Mouse (Mus musculus) spleen, postnatal 36 days (tissue): ENCODE results near the gene Cps1.

ENCODE experiments used
- DNase-seq, 2 experiments: peaks; one replicate each; pipeline ENCODE4 v3.0.0; 2022; ENCODE audit warnings: low spot score in 2 of 2, mixed read lengths in 1 of 2

The Cps1 gene

DNA sequence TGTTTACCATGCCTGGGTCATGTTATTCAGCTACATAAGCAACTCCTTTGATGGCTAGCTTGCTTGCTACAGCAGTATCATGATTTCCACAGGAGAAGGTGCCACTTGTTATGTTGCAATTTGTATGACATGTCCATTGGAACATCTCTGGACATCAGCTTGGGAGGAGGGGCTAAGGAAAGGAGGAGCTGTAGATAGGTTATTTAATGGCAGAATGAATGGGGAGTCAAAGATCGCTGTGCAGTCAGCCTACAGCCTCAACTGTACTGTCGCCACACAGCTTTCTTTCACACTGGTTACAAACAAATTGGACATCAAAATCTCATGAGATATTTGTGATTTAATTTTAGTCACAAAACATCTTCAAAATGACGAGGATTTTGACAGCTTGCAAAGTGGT lies at the start of gene Cps1:
TSS of gene Cps1 (plus strand) at position 230 of the 400 bp plus-strand sequence.
- DNase-seq: no peak

DNA sequence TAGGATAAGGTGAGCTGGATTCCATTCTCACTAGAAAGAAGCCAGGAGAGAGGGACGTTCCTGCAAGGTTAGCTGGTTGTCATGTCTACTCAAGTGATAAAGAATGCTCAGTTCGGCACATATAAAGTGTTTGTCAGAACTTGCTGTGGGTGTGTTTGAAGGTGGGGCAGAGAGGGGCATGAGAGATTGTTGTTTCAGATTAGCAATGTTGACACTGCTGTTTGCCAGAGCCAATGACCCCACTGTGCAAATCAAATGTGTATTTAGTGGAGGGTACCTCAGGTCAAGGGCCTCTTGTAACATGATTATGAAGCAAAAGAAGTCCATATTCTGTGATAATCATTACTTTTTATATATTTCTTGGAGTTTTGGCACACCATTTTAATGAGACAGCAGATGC lies 45.1 kb upstream of the Cps1 start:
- no peak for DNase-seq

DNA sequence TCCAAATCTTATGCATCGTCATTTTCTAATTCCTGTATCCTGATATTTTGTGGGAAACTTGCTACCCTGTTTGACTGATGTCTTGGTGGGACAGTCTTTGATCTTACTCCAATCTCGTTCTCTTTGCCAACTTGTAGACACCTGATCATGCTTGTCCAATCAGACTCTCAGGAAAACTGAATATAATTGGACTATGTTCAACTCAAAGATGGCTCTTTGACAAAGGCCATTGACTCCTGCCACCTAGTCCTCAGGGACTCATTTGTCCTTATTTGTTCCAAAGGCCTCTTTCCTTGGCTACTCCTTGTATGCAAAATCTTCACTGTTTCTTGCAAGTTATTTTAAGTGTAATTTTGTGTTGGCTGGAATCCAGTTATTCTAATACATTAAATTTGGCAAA lies 44.2 kb upstream of the Cps1 start:
- DNase-seq: no peak

DNA sequence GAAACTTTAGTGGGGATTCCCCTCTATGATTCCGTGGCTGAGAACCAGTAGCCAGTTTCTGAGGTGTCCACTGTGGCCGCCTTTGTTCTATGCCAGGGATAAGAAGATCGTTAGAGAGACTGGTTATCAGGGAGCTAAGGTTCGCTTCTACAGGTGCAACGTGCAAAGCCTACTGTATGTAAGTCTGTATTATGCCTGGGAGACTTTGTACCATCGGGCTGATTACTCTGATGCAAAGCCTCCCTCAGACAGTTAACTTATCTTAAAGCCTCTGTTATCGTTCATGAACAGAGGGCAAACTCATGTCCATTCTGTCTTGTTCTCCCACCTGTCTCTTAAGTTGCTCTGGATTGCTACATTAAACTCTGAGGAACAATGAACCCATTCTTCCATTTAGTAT lies 43.7 kb upstream of the Cps1 start:
- no peak for DNase-seq

DNA sequence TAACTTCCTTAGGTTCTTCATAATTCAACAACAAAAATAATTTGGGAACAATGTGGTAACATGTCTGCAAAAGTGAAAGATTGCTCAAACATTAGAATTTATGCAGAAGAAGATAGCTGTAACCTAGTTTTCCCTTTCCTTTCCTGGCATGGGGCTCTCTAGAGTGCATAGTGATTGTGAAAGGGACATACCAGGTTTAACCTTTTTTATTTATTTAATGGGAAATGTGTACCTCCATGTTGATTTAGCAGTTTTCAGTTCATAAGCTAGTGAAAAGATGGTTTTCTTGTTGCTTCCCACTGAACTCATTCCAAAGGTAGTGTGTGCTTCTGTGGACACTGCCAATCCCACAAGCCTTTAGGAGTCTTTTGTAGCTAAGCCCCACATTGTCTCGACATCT lies 30.4 kb upstream of the Cps1 start:
- DNase-seq: no peak

DNA sequence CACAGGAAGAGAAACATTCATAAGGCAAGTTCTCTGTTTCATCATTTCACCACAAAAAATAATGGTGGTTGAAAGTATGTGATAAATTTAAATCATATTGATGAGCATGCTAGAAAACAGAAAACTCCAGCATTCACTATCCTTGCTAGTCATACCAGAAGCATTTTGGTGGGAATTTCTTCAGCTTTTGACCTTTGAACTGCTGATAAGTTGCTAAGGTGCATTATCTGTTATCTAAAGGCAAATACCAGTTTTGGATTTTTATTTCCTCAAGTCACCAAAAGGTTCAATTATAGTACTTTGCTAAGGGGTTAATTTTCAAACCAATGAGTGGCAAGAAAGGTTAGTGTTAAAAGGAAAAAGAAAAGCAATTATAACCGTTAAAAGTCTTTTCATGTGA lies 23.6 kb upstream of the Cps1 start:
- DNase-seq: no peak

DNA sequence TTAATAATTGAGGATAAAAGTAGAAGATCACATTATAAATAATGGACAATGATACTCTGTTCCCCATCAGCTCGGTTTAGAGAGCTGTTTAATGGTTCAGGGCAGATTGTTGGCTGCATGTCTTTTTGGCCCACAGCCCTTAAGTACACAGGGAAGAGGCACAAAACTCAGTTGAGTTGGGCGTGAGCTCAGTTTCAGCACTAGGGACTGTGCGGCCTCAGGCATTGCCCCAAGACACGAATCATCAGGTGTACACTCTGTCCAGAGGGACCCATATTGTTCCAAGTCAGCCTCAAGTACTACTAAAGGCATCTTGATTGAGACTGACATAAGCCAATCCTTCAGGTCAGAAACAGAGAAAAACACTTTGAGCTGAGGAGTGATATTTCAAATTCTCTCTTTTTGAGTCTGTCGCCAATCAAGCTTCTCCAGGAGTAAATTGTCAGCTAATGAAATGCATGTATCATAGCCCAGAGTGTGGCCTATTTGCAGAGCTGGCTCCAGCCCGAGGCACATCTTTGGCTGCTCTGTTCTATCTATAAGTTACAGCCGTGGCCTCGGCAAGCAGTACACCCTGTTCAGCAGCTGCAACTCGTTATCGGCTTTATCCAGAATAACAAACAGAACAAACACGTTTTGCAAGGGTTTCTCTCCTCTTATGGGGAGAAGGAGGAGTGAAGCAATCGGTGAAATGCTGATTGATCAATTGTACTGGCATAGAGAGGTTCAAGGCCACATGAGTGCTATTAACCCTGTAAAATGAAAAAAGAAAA lies 19.2 kb upstream of the Cps1 start:
- no peak for DNase-seq

DNA sequence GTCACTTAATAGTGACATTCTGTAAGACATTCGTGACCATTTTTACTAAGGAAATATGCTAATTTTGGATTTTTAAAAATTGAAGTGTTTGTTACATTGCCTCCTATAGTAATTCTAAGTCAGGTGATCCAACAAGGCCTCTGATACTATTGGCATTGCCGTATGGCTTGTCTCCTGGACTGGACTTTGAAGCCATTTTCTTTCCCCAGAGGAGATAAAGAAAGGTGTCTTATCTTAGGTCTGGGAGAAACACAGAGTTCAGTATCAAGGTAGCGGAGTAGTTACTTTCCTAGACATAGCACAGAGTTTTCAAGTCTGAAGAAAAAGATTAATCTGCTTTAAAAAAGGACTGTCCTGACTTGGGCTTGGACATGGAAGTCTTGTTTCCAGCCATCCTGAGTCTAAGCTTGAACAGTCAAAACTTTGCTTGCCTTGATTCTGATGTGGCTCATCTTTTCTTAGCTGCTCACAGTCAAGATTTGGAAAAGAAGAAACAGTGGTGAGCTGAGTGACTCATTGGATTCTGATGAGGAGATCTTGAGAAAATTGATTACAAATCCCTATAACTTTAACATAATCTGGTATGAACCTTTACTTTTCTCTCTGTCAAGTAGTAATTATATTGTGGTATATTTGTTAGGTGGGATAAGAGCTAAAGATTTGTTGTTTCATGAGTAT lies 11.1 kb upstream of the Cps1 start:
- DNase-seq: no peak

DNA sequence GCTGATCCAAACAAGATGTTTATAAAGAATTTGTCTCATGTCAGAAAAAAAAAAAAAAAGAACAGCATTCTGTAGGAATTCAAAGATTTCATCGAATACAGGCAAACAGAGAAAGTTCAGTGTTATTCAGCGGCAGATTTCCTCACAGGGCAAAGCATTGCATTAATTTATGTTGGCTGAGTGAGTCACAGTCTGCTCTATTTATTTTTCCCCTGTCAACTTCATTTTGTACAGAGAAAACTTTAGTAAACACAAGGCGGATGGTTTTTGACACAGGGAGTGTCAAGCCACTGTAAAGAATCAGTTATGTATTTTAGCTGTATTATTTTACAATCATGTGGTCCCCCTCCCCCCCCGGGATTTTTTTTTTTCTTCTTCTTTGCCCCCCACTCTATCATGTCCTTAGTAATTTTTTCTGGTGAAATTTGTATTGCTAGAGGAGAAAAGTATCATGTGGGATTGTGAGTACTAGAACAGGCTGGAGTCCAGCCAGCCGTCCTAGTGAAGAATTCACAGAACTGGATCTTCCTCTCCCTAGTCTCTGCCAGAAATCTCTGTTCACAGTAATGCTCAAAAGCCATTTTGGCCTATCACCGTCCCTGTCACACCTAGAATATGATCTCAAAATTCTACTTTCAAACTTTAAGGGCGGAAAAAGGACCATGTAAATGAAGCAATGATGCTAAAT lies 9.3 kb upstream of the Cps1 start:
- DNase-seq: no peak

DNA sequence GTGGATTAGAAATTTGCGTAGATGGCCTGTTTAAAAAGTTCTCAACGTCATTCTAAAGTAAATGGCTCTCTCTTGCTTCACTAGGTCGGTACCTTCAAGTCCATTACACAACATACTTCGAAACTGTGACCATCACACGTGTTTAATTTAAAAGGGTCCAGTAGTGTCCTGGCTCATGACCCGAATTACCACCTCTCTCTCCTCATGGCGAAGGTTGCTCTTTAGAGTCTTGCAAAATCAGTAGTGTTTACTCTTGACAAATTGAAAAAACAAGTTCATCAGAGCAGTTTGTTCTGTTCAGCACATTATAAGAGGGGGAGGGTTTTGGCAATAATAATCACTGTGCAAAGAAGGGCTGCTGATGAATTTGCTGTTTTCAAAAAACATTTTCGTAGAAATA lies 6.3 kb upstream of the Cps1 start:
- no peak for DNase-seq

DNA sequence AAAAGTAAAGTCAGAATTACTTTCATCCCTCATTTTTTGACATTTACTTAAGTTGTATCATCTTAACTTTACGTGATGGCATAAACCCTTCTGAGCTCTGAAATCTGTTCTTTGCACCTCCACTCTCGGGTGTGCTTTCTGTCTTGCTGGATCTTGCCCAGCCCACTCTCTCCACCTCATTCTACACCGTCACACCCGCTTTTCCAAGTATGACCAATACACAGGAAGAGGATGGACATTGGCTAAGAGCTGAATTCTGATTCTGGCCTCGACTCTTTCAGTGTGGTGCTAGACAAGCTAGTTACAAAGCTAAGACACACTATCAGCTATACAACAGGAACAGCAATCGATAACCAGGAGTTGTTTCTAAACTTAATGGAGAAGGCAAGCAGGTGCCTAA lies 5.0 kb upstream of the Cps1 start:
- DNase-seq: no peak

DNA sequence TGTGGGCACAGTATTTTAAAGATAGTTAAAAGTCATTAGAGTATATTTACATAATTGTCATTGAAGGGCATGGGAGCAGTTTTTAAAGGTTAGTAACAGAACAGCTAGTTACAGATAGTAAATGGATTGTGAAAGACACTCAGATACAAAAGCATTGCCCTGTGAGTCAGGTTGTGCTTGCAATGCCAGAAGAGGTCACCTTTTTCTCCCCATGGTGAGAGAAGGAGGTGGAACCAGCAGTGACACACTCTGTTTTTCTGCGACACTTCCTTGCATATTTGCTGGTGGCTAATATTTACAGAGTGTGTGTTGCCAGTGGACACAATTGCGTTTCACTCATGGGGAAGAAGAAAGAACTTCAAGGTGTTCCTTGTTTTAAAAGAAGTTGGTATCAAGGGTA lies 2.6 kb downstream of the Cps1 start:
- DNase-seq: no peak

DNA sequence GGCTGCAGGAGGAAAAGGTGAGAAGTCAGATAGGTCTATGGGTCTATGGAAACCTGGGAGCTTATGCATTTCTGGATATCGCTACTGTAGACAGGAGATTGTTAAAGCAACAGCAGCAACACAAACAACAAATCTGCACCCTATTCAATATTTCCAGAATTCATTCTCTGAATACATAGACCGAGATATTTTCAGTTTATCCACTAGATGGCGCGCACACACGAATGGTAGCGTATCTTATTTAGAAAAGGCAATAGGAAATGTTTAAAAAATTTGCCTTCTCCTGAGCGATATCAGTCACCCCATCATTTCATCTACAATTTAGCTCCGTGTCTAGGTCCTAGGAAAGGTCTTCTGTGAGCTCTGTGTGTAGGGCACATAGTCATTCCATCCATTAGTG lies 21.1 kb downstream of the Cps1 start:
- no peak for DNase-seq

DNA sequence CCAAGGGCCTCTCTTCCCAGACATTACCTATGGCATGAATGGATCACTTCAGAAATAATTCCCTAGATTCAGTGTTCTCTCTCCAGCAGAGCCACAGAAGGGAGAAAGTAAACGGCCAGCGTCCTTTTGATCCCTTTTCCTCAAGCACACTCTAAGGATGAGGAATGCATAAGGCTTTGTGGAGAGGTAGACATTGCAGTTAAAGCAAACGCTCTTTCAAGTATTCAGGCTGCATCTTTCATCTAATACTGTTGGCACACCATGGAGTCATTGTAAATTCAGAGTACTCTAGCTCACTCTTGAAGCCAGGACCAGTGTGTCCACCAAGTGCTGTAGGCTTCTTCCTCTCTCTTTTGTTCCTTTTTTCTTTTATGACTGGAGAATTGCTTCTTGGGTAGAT lies 28.4 kb downstream of the Cps1 start:
- no peak for DNase-seq

DNA sequence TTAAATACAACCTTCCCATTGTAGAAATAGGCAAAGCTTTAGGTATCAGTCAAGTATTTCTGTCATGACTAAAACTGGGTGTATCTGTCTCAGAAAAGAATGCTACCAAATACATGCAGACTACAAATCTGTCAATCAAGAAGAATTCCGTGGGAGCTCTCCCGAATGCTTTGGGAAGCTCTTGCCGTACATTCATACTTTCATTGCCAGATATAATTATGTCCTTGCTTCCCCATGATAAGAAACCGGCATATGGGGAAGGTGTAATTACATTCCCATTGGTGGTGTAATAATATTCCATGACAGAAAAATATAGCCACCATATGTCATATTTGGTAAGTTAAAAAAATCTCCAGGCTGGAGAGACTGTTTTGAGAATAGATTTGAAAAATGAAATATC lies 44.5 kb downstream of the Cps1 start:
- DNase-seq: no peak

DNA sequence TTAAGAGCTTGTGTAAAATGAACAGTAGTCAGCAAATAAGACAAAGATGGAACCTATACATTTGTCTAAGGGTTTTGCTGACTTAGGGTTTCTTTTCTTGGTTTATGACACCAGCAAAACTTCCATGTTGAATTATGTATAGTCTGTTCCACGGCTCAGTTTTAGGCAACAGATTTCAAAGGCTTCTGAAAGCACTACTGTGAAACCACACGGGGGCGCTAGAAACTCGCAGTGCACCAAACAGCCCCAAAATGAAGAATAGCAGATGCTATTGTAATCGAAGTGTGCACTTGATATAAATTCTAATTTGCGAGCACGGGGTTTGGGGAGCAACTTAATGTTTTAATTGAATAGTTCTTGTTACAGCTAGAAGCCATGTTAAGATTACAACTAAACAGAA lies 58.3 kb downstream of the Cps1 start:
- no peak for DNase-seq

DNA sequence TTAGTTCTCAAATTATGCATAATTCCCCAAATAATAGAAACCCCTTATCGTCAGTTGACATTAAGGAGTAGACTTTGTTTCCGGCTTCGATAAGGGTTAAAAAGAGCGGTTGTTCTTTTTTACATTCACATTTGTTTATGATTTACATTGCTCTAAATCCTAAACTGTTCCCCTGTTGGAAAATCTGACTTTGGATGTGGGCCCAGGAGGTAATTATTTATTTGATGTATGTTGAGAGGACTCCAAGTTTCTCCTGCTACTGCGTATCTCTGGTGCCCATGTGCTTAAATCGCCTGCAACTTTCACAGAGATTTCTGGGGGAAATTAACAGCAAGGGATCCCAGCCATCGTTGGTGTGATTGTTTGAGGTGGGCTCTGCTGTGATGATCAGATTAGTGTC lies 59.4 kb downstream of the Cps1 start:
- no peak for DNase-seq

DNA sequence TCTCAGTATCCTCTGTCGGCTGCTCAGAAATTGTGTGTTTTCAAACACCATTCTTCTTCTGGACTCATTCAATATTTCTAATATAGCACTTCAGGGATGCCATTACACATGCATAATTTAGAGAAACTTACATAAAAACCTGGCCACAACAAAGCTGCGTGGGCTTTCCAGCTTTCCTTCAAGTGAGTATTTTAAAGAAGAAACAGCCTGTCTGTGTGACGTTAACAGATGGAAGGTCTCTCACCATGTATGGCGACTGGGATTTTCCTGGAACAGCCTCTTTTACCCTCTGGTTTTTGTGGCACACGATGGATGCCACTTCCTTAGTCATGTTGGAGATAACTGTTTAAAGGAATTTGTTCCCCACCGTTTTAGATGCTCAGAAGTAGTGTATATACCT lies 60.7 kb downstream of the Cps1 start:
- no peak for DNase-seq

DNA sequence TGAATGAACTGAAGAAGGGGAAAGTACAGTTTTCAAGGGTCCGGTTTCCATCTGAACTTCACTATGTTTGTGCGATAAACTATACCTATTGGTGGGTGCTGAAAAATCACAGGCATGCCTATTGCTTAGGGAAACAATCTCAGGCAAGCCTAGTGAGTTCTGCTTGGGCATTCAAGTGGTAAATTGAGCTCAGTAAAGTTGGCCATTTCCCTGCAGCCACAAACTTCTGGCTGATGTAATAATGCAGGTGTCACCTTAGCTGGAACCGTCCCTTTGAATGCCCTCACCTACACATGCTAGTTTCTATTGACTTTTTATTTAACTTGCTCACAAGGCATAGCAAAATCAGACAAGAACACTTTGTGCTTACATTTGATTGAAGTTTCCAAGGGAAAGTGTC lies 61.3 kb downstream of the Cps1 start:
- DNase-seq: no peak

DNA sequence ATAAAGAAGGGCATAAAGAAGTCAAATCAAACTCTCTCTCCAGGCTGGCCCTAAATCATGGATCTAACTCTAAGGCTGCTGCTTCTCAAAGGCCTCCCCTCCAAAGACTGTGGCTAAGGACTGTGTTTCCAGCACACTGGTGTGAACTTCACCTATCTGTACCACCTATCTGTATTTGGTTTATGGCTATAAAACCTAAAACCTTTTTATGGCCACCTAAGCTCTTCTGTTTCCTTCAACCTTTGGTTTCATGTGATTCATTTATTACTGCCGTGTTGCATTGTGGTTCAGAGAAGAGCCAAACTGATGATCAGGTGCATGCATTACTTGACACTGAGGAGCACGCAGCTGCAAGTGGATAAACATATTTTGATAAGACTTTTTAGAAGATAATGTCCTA lies 74.5 kb downstream of the Cps1 start:
- no peak for DNase-seq

DNA sequence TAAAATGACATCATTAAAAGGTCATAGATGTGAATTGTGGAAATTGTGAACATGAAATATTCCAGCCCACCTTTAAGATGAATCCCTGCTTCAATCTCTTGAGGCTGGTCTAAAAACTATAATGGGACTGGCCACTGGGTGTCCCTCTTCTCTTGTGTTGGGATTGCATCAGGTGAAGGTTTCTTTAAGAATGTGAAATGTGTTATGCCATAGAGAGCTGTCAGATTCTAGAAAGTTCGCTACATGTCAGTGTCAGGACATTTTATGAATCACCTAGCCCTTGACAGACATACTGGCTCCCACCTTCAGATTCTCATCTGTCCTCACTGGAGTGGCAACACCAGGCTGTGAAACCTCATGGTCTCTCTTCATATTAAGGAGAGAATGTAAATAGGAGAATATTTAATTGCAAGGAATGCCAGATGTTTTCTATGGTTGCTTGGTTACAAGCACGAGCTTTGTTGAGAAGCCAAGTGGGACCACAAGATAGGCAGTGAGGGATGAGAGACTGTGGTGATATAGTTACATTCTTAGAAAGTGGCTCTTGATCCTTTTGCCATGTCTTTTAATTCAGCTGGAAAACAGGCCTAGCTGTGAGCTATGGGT lies 95.6 kb downstream of the Cps1 start:
- no peak for DNase-seq

DNA sequence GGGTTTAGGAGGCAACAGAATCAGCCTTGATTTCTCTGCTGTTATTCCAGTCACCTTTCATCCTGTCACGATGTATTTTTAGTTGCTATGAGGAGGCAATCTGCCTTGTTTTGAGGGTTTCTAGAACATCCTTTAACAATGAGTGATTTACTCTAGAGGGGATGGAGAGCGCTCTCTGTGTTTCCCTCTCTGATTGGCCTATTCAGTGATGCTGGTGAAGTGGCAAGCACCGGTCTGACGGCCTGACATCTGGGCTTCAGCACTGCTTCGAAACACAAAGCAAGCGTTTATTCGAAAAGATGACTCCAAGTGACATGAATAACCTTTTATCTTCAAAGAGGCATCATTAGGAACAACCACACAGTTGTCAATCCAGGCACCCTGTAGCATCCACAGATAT lies 100.8 kb downstream of the Cps1 start:
- no peak for DNase-seq

DNA sequence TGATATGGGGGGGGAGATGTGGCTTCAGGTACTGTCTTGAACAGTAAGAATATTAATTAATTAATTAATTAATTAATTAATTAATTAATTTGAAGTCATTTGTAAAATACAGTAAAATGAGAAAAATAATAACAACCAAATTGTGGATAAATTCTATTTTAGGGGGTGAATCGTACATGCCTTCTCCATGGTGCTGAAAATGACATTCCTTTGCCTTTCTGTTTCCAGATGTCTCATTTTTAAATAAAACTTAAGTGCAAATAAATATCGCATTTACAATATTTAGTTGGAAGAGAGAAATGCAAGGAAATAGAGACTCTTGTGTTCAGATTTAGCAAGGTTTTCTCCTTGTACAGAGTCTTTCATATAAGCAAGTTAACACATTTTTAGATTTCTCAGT lies 112.0 kb downstream of the Cps1 start:
- no peak for DNase-seq
